Mouse (Mus musculus): ENCODE measurements at regions not wholly inside any gene's neighbourhood (a gene's known extent, or its start where the extent isn't known, plus 50 kb on each side); places are given as distances from the start of the nearest gene placed in this dataset.

- Histone ChIP-seq H3K36me3 (ENCODE audit: control insufficient read depth, insufficient read depth, low read length) (no peaks in the 10 kb centered on the region), H3K27ac (replicated peaks; ENCODE audit: low read depth, low read length) (no peak overlapping the region), H3K4me3 (replicated peaks; ENCODE audit: low read length) (no peak overlapping the region), H3K9me3 (ENCODE audit: control insufficient read depth, low read length) (no peaks in the 10 kb centered on the region), H3K27me3 (ENCODE audit: control insufficient read depth, insufficient read depth, low read length) (no peaks in the 10 kb centered on the region), H3K4me2 (replicated peaks; ENCODE audit: low read depth, low read length, severe bottlenecking) (no peak overlapping the region), H3K9ac (ENCODE audit: low read depth, low read length, severe bottlenecking) (no peak overlapping the region), H3K4me1 (ENCODE audit: control insufficient read depth, insufficient read depth, low read length) (no peaks in the 10 kb centered on the region)
- no peak for ATAC-seq (ENCODE audit: low FRiP score, low read depth)
- TF ChIP-seq POLR2A (IDR thresholded peaks at IDR 0.05; ENCODE audit: borderline replicate concordance, extremely low read depth, insufficient read depth, insufficient read length) = peak; percentile 26; the same call in 1 of the 2 replicates
- 21% methylated on average over 7 of the region's 7 CpGs for WGBS
- DNase-seq (ENCODE audit: low spot score) = peak; percentile 63
Observed at GRCm38 (mm10) chr5:93328059-93328458, 61.0 kb downstream of the Ccng2 start.

- TF ChIP-seq POLR2A (IDR thresholded peaks at IDR 0.05; ENCODE audit: borderline replicate concordance, extremely low read depth, insufficient read depth, insufficient read length) = no peak
Observed at GRCm38 (mm10) chr5:93330851-93331250, 63.8 kb downstream of the Ccng2 start.

GRCm38 (mm10) chr5:93353101-93353500 is 86.0 kb downstream of the Ccng2 start:
- H3K9me3 ChIP-seq (ENCODE audit: control insufficient read depth, low read length) = no peaks in the 10 kb centered on the region
- no peak for TF ChIP-seq POLR2A (IDR thresholded peaks at IDR 0.05; ENCODE audit: borderline replicate concordance, extremely low read depth, insufficient read depth, insufficient read length)
- no peak overlapping the region for H3K4me3 ChIP-seq (replicated peaks; ENCODE audit: low read length)
- ATAC-seq (ENCODE audit: low FRiP score, low read depth) = no peak
- 77% methylated on average over 2 of the region's 2 CpGs for WGBS
- no peak overlapping the region for H3K4me2 ChIP-seq (replicated peaks; ENCODE audit: low read depth, low read length, severe bottlenecking)
- no peaks in the 10 kb centered on the region for H3K27me3 ChIP-seq (ENCODE audit: control insufficient read depth, insufficient read depth, low read length)
- H3K36me3 ChIP-seq (ENCODE audit: control insufficient read depth, insufficient read depth, low read length) = no peaks in the 10 kb centered on the region
- no peak for DNase-seq (ENCODE audit: low spot score)
- no peak overlapping the region for H3K27ac ChIP-seq (replicated peaks; ENCODE audit: low read depth, low read length)
- no peak overlapping the region for H3K9ac ChIP-seq (ENCODE audit: low read depth, low read length, severe bottlenecking)
- H3K4me1 ChIP-seq (ENCODE audit: control insufficient read depth, insufficient read depth, low read length) = no peaks in the 10 kb centered on the region

More at GRCm38 (mm10) chr5:93330851-93331250, 63.8 kb downstream of the Ccng2 start:
- H3K36me3 ChIP-seq (ENCODE audit: control insufficient read depth, insufficient read depth, low read length) = no peaks in the 10 kb centered on the region
- ATAC-seq (ENCODE audit: low FRiP score, low read depth) (no peak), DNase-seq (ENCODE audit: low spot score) (no peak)
- H3K4me3 ChIP-seq (replicated peaks; ENCODE audit: low read length) = no peak overlapping the region
- no peak overlapping the region for H3K4me2 ChIP-seq (replicated peaks; ENCODE audit: low read depth, low read length, severe bottlenecking)
- no peak overlapping the region for H3K9ac ChIP-seq (ENCODE audit: low read depth, low read length, severe bottlenecking)
- H3K4me1 ChIP-seq (ENCODE audit: control insufficient read depth, insufficient read depth, low read length) = no peaks in the 10 kb centered on the region
- H3K27ac ChIP-seq (replicated peaks; ENCODE audit: low read depth, low read length) = no peak overlapping the region
- no peaks in the 10 kb centered on the region for H3K9me3 ChIP-seq (ENCODE audit: control insufficient read depth, low read length)
- 61% methylated on average over 2 of the region's 2 CpGs for WGBS
- H3K27me3 ChIP-seq (ENCODE audit: control insufficient read depth, insufficient read depth, low read length) = no peaks in the 10 kb centered on the region
